Mouse (Mus musculus) liver, postnatal 0 days (tissue): ENCODE measurements at regions not wholly inside any gene's neighbourhood (a gene's known extent, or its start where the extent isn't known, plus 50 kb on each side); places are given as distances from the start of the nearest gene placed in this dataset.

Source experiments
- ATAC-seq: fragments of 200-750 bp; cut with Nextera tagmentation; 2 replicates; pipeline ENCODE4 v1.8.0; 2017; ENCODE audit warnings: mild to moderate bottlenecking, moderate library complexity
- DNase-seq: peaks from one replicate; pipeline ENCODE4 v3.0.0-alpha.2; 2016
- H3K27ac ChIP-seq: fragments of 300-500 bp; sonication (generic); 2 replicates; pipeline ENCODE4 v1.5.1; 2014; ENCODE audit warnings: antibody characterized with exemption, moderate library complexity, mild to moderate bottlenecking, low read depth
- H3K27me3 ChIP-seq: fragments of 300-500 bp; sonication (generic); 2 replicates; pipeline ENCODE4 v1.6.1; 2014; ENCODE audit warnings: low read length, control low read depth, mixed read lengths; ENCODE audit not compliant: insufficient read depth
- H3K36me3 ChIP-seq: fragments of 300-500 bp; sonication (generic); replicated peaks from 2 replicates; pipeline ENCODE4 v1.6.1; 2014; ENCODE audit warnings: mild to moderate bottlenecking, control low read depth, low read length, moderate library complexity, mixed read lengths; ENCODE audit not compliant: insufficient read depth
- H3K4me1 ChIP-seq: fragments of 300-500 bp; sonication (generic); 2 replicates; pipeline ENCODE4 v1.6.1; 2014; ENCODE audit warnings: antibody characterized with exemption, mild to moderate bottlenecking, control low read depth; ENCODE audit not compliant: insufficient read depth
- H3K4me2 ChIP-seq: fragments of 300-500 bp; sonication (generic); 2 replicates; pipeline ENCODE4 v1.6.1; 2014; ENCODE audit warnings: low read depth, mild to moderate bottlenecking, low read length, moderate library complexity, mixed read lengths
- H3K4me3 ChIP-seq: fragments of 300-500 bp; sonication (generic); 2 replicates; pipeline ENCODE4 v1.5.1; 2014; ENCODE audit warnings: low read depth, low read length
- H3K9ac ChIP-seq: fragments of 300-500 bp; sonication (generic); replicated peaks from 2 replicates; pipeline ENCODE4 v1.6.1; 2014; ENCODE audit warnings: mild to moderate bottlenecking, moderate library complexity
- H3K9me3 ChIP-seq: fragments of 300-500 bp; sonication (generic); 2 replicates; pipeline ENCODE4 v1.6.1; 2016; ENCODE audit warnings: mild to moderate bottlenecking, control low read depth, low read length, mixed read lengths
- CTCF ChIP-seq: sonication (generic); IDR thresholded peaks from 2 replicates; pipeline ENCODE4 v1.5.1; 2016; ENCODE audit warnings: antibody characterized with exemption, low read depth
- EP300 ChIP-seq: IDR thresholded peaks from 2 replicates; pipeline ENCODE4 v1.6.1; 2016; ENCODE audit warnings: antibody characterized with exemption, low read depth, mild to moderate bottlenecking
- WGBS: fragments of 180-500 bp; shearing (Covaris S2); extraction: QIAGEN DNeasy Blood & Tissue Kit; methylation state at CpG from one replicate; pipeline ENCODE4 v1.1.7; 2014; ENCODE audit not compliant: insufficient replicate concordance; 5-methylcytosine and 5-hydroxymethylcytosine counted together

- DNase-seq: no peak
- TF ChIP-seq CTCF (no peak), EP300 (no peak)
- H3K4me3 ChIP-seq: no peak overlapping the region
- no peaks in the 10 kb centered on the region for H3K36me3 ChIP-seq
- H3K9ac ChIP-seq: no peak overlapping the region
- no peaks in the 10 kb centered on the region for H3K27me3 ChIP-seq
- no peaks in the 10 kb centered on the region for H3K4me1 ChIP-seq
- ATAC-seq: no peak
- no peaks in the 10 kb centered on the region for H3K9me3 ChIP-seq
- H3K4me2 ChIP-seq: no peak overlapping the region
- H3K27ac ChIP-seq: no peak overlapping the region
- 87% methylated on average over 7 of the region's 7 CpGs for WGBS
These were observed 124.3 kb upstream of the Noct start for GRCm38 (mm10) chr3:51099966-51100365.

- H3K9me3 ChIP-seq: no peaks in the 10 kb centered on the region
- DNase-seq (no peak), ATAC-seq (no peak)
- 77% methylated on average over 12 of the region's 12 CpGs for WGBS
- no peak overlapping the region for H3K9ac ChIP-seq
- TF ChIP-seq CTCF (no peak), EP300 (no peak)
- no peak overlapping the region for H3K4me3 ChIP-seq
- H3K27me3 ChIP-seq: no peaks in the 10 kb centered on the region
- H3K27ac ChIP-seq: no peak overlapping the region
- no peaks in the 10 kb centered on the region for H3K4me1 ChIP-seq
- no peaks in the 10 kb centered on the region for H3K36me3 ChIP-seq
- H3K4me2 ChIP-seq: no peak overlapping the region
These were observed 115.5 kb upstream of the Noct start for GRCm38 (mm10) chr3:51108639-51109202.

GRCm38 (mm10) chr3:51111241-51111640 lies 113.0 kb upstream of the Noct start:
- TF ChIP-seq EP300: no peak
- H3K4me2 ChIP-seq: no peak overlapping the region
- H3K4me3 ChIP-seq: no peak overlapping the region
- no peak overlapping the region for H3K27ac ChIP-seq
- H3K36me3 ChIP-seq: no peaks in the 10 kb centered on the region
- H3K27me3 ChIP-seq: no peaks in the 10 kb centered on the region
- H3K9me3 ChIP-seq: no peaks in the 10 kb centered on the region
- WGBS: 89% methylated on average over 11 of the region's 11 CpGs
- DNase-seq (no peak), ATAC-seq (no peak)
- no peaks in the 10 kb centered on the region for H3K4me1 ChIP-seq
- no peak overlapping the region for H3K9ac ChIP-seq

GRCm38 (mm10) chr3:51112351-51112750 lies 111.9 kb upstream of the Noct start:
- Histone ChIP-seq H3K27ac (no peak overlapping the region), H3K4me3 (no peak overlapping the region), H3K27me3 (no peaks in the 10 kb centered on the region), H3K36me3 (no peaks in the 10 kb centered on the region), H3K4me1 (no peaks in the 10 kb centered on the region), H3K9ac (no peak overlapping the region), H3K4me2 (no peak overlapping the region), H3K9me3 (no peaks in the 10 kb centered on the region)
- WGBS: 68% methylated on average over 3 of the region's 3 CpGs
- no peak for TF ChIP-seq CTCF
- no peak for TF ChIP-seq EP300
- no peak for DNase-seq
- ATAC-seq: no peak

GRCm38 (mm10) chr3:51115921-51116320 lies 108.3 kb upstream of the Noct start:
- Histone ChIP-seq H3K27ac (no peak overlapping the region), H3K36me3 (no peaks in the 10 kb centered on the region), H3K4me3 (no peak overlapping the region), H3K4me2 (no peak overlapping the region), H3K9me3 (no peaks in the 10 kb centered on the region), H3K9ac (no peak overlapping the region), H3K27me3 (no peaks in the 10 kb centered on the region), H3K4me1 (no peaks in the 10 kb centered on the region)
- 73% methylated on average over 2 of the region's 2 CpGs for WGBS
- DNase-seq: no peak
- TF ChIP-seq EP300 (no peak), CTCF (no peak)
- ATAC-seq: no peak

GRCm38 (mm10) chr3:51118706-51119105 lies 105.5 kb upstream of the Noct start:
- ATAC-seq: no peak
- no peak overlapping the region for H3K4me3 ChIP-seq

GRCm38 (mm10) chr3:51120522-51120921 lies 103.7 kb upstream of the Noct start:
- no peak overlapping the region for H3K9ac ChIP-seq
- DNase-seq (no peak), ATAC-seq (no peak)
- H3K36me3 ChIP-seq: no peaks in the 10 kb centered on the region
- H3K9me3 ChIP-seq: no peaks in the 10 kb centered on the region
- TF ChIP-seq CTCF: no peak
- no peak for TF ChIP-seq EP300
- no peaks in the 10 kb centered on the region for H3K4me1 ChIP-seq
- no peak overlapping the region for H3K4me3 ChIP-seq
- H3K27ac ChIP-seq: no peak overlapping the region
- H3K4me2 ChIP-seq: no peak overlapping the region
- WGBS: 86% methylated on average over 12 of the region's 12 CpGs
- no peaks in the 10 kb centered on the region for H3K27me3 ChIP-seq

More at GRCm38 (mm10) chr3:51118706-51119105, 105.5 kb upstream of the Noct start:
- no peaks in the 10 kb centered on the region for H3K4me1 ChIP-seq
- TF ChIP-seq CTCF: no peak
- TF ChIP-seq EP300: no peak
- no peaks in the 10 kb centered on the region for H3K36me3 ChIP-seq
- 50% methylated on average over 7 of the region's 7 CpGs for WGBS
- no peak for DNase-seq
- H3K27ac ChIP-seq: no peak overlapping the region
- H3K9ac ChIP-seq: no peak overlapping the region
- H3K9me3 ChIP-seq: no peaks in the 10 kb centered on the region
- no peak overlapping the region for H3K4me2 ChIP-seq
- no peaks in the 10 kb centered on the region for H3K27me3 ChIP-seq
